Mouse (Mus musculus) megakaryocyte-erythroid progenitor cell, adult 5 weeks (primary cell): ENCODE measurements around the gene Col6a4. TPM values are rescaled to one million over a fixed set of nuclear protein-coding genes. Genes with fewer than 3 reads are reported as not detected.

Source experiments
- polyA plus RNA-seq: library from polyadenylated mRNA; stranded (reverse); fragments of >175 nt; gene quantifications from 2 replicates; pipeline ENCODE4 v1.2.3, GENCODE M21; 2012

Col6a4 gene
- polyA plus RNA-seq = not detected in 2 replicates

GRCm38 (mm10) chr9:106096683-106097082, at the start of gene Col6a4:
Gene Col6a4, minus strand, starts transcription at chr9:106096783.

DNA sequence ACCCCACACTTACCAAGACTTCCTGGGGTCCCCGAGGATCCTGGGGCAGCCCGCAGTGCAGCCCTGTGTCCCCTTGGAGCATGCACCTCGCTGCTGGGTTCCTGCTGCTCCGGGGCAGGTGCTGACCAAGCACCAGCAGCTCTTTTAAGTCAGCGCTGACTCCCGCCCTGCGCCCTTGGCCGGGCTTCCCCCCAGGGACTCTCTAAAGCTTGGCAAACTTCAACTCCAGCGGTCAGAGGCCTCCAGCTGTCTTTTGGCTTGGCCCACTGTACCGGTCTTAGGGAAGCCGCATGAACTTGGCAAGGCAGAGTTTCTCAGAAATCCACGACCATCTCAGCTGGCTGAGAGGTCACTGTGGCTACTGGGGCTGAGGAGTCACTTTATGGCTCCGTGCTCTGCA, 136.1 kb downstream of the Col6a4 start, which contains the start of gene Col6a5:
Gene Col6a5, minus strand, starts transcription at position 111 of the 400 bp plus-strand sequence.

Other genes with a start within 250 kb of the Col6a4 start
- gene Col6a5, start 136.1 kb downstream of the Col6a4 start, polyA plus RNA-seq = not detected in 2 replicates
- 0.77 and 1.1 TPM in 2 replicates for gene Glyctk, start 61.4 kb upstream of the Col6a4 start, polyA plus RNA-seq
- 13.1 and 14.5 TPM in 2 replicates for gene Wdr82, start 74.1 kb upstream of the Col6a4 start, polyA plus RNA-seq
- gene Ppm1m, start 103.0 kb upstream of the Col6a4 start, polyA plus RNA-seq = 31.4 and 38.3 TPM in 2 replicates
- 75.1 and 84.6 TPM in 2 replicates for gene Twf2, start 106.3 kb upstream of the Col6a4 start, polyA plus RNA-seq
- gene Tlr9, start 125.8 kb upstream of the Col6a4 start, polyA plus RNA-seq = 1.5 and 2.0 TPM in 2 replicates
- gene Alas1, start 151.9 kb upstream of the Col6a4 start, polyA plus RNA-seq = 95.2 and 189 TPM in 2 replicates
- gene Poc1a, start 184.3 kb upstream of the Col6a4 start, polyA plus RNA-seq = 20.0 and 25.1 TPM in 2 replicates